8 mouse cellular contexts compared by ENCODE assay signal in the genomic region with DNA sequence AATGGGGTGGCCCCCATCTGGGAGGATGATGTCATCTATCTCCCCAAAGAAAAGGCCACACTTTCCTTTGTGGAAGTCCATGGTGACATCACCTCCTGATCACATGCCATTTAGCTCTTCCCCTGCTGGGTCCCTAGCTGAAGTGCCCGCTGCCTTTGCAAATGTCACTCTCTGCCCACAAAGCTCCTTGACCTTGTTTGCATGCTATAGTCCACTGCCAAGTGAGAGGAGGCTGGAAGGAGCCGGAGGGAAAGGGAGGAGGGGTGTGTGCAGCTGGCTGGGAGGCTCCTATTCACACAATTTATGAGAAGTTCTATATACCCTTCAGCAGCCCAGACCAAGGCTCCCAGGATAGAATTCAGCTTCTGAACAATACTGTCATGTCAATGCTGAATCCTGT.
DNase-seq lines count a peak whose midpoint lies in the region; ATAC-seq lines count a peak whose summit lies in the region.
"Had no signal": no experiment of that assay in that cellular context is flagged by ENCODE, and none has a peak within 500 bp of the region (broad histone marks: within the 10 kb centered on the region; RNA-seq: fewer than 3 reads in every experiment).

No protein-coding gene starts in this region.

- peak; percentile 94 for ATAC-seq in forebrain, embryonic 15.5 days (replicated peaks)
- ATAC-seq in hindbrain, embryonic 12.5 days (ENCODE audit: low FRiP score), result peak; percentile 91
- ATAC-seq in midbrain, embryonic 11.5 days (ENCODE audit: low FRiP score), result peak; percentile 93

- H3K4me2 ChIP-seq in forebrain, embryonic 15.5 days (replicated peaks), result 0 out of 2 replicates have a peak overlapping the region, but pooled peaks have one; percentile 7
- no peak overlapping the region for H3K4me2 ChIP-seq in hindbrain, embryonic 12.5 days (replicated peaks)
- no peak overlapping the region for H3K4me2 ChIP-seq in midbrain, embryonic 11.5 days

- H3K9me3 ChIP-seq in forebrain, embryonic 15.5 days, result no peaks in the 10 kb centered on the region
- H3K9me3 ChIP-seq in hindbrain, embryonic 12.5 days (replicated peaks), result no peaks in the 10 kb centered on the region
- H3K9me3 ChIP-seq in midbrain, embryonic 11.5 days (ENCODE audit: control insufficient read depth, low read length), result no peaks in the 10 kb centered on the region; the same call in 1 of the 2 replicates

- WGBS in forebrain, embryonic 15.5 days, result 0% methylated on average over 2 of the region's 2 CpGs
- 14% methylated on average over 2 of the region's 2 CpGs for WGBS in hindbrain, embryonic 12.5 days
- 3% methylated on average over 2 of the region's 2 CpGs for WGBS in midbrain, embryonic 11.5 days

- H3K36me3 ChIP-seq in forebrain, embryonic 15.5 days, result no peaks in the 10 kb centered on the region
- no peaks in the 10 kb centered on the region for H3K36me3 ChIP-seq in hindbrain, embryonic 12.5 days
- no peaks in the 10 kb centered on the region for H3K36me3 ChIP-seq in midbrain, embryonic 11.5 days (ENCODE audit: control insufficient read depth, insufficient read depth, low read length)

- H3K4me3 ChIP-seq in forebrain, embryonic 15.5 days, result no peak overlapping the region
- no peak overlapping the region for H3K4me3 ChIP-seq in hindbrain, embryonic 12.5 days
- no peak overlapping the region for H3K4me3 ChIP-seq in midbrain, embryonic 11.5 days (ENCODE audit: low read depth, low read length)
- H3K4me3 ChIP-seq: erythroblast, embryonic 14.5 days had no signal

- H3K27ac ChIP-seq in forebrain, embryonic 15.5 days (replicated peaks), result peak overlapping the region; percentile 67
- peak overlapping the region; percentile 58 for H3K27ac ChIP-seq in hindbrain, embryonic 12.5 days
- peak overlapping the region; percentile 87 for H3K27ac ChIP-seq in midbrain, embryonic 11.5 days (ENCODE audit: low read depth, low read length)

- peaks cover 23% of the 10 kb centered on the region for H3K4me1 ChIP-seq in forebrain, embryonic 15.5 days
- H3K4me1 ChIP-seq in hindbrain, embryonic 12.5 days, result peaks cover 19% of the 10 kb centered on the region
- peaks cover 40% of the 10 kb centered on the region for H3K4me1 ChIP-seq in midbrain, embryonic 11.5 days (ENCODE audit: control insufficient read depth, insufficient read depth, low read length)

- DNase-seq in adipocyte (ENCODE audit: low spot score), result peak; percentile 82
- peak; percentile 60 for DNase-seq in brain, adult 2 months (ENCODE audit: low read depth, low spot score)
- DNase-seq in midbrain, embryonic 11.5 days (ENCODE audit: low spot score, missing footprints), result peak; percentile 96
- DNase-seq in yolk sac, embryonic 10.5 days (ENCODE audit: low spot score), result no peak
- no peak for DNase-seq in urinary bladder, postnatal 10 days (ENCODE audit: low spot score)

- no peak overlapping the region for H3K9ac ChIP-seq in forebrain, embryonic 15.5 days (replicated peaks)
- no peak overlapping the region for H3K9ac ChIP-seq in hindbrain, embryonic 12.5 days
- H3K9ac ChIP-seq in midbrain, embryonic 11.5 days (ENCODE audit: low read length), result no peak overlapping the region

- no peaks in the 10 kb centered on the region for H3K27me3 ChIP-seq in forebrain, embryonic 15.5 days
- no peaks in the 10 kb centered on the region for H3K27me3 ChIP-seq in hindbrain, embryonic 12.5 days
- H3K27me3 ChIP-seq in midbrain, embryonic 11.5 days (ENCODE audit: control insufficient read depth, insufficient read depth, low read length), result no peaks in the 10 kb centered on the region

Comparison
In these comparisons a context has a peak if more than half of its experiments do, and no peak if none do; other contexts are left out.
1. DNase-seq: peak in adipocyte (single experiment), brain, adult 2 months (single experiment) and midbrain, embryonic 11.5 days (single experiment); none in yolk sac, embryonic 10.5 days (single experiment) and urinary bladder, postnatal 10 days (single experiment).
2. Peak in every context shown above with its lines, with median percentiles within 50 percentile points of each other: ATAC-seq and H3K27ac ChIP-seq.